Mouse (Mus musculus) cerebellum, adult 18-20 months (tissue): ENCODE data around the gene Krcc1.
A peak's percentile ranks its signal among the peaks of the same experiment; 100 is the strongest.
"Not testable (repeated sequence)": the region's sequence is repeated elsewhere in the genome, so short reads cannot be mapped to it uniquely, and the experiment has no call there.

Source experiments
- DNase-seq, 2 experiments: peaks; one replicate each; pipeline ENCODE4 v3.0.0; 2021

Krcc1 gene

GRCm38 (mm10) chr6:71262142-71262833 is 9.2 kb upstream of the Krcc1 start:
- no peak for DNase-seq

- DNase-seq = not testable (repeated sequence)
Measured at GRCm38 (mm10) chr6:71267603-71268002, 3.9 kb upstream of the Krcc1 start.

- peak in 1 of 2 experiments; percentile 20 for DNase-seq
Measured at GRCm38 (mm10) chr6:71268929-71269685, 2.4 kb upstream of the Krcc1 start.

- not testable (repeated sequence) for DNase-seq
Measured at GRCm38 (mm10) chr6:71269686-71270050, 1.8 kb upstream of the Krcc1 start.

- peak; percentile 43 to 48 for DNase-seq
Measured at GRCm38 (mm10) chr6:71270301-71271056, 998 bp upstream of the Krcc1 start.

GRCm38 (mm10) chr6:71271057-71271388 is 454 bp upstream of the Krcc1 start:
- DNase-seq = no peak

- no peak for DNase-seq
Measured at GRCm38 (mm10) chr6:71272316-71272741, 852 bp downstream of the Krcc1 start.

- DNase-seq = no peak
Measured at GRCm38 (mm10) chr6:71273715-71274114, 2.2 kb downstream of the Krcc1 start.

- DNase-seq = no peak
Measured at GRCm38 (mm10) chr6:71274621-71275020, 3.1 kb downstream of the Krcc1 start.

- no peak for DNase-seq
Measured at GRCm38 (mm10) chr6:71279418-71279817, 7.9 kb downstream of the Krcc1 start.

GRCm38 (mm10) chr6:71293509-71293908 is 22.0 kb downstream of the Krcc1 start:
- DNase-seq = no peak

- DNase-seq = no peak
Measured at GRCm38 (mm10) chr6:71295303-71295702, 23.8 kb downstream of the Krcc1 start.

GRCm38 (mm10) chr6:71298051-71298450 is 26.6 kb downstream of the Krcc1 start:
- DNase-seq = no peak

- DNase-seq = peak; percentile 29 to 39
Measured at GRCm38 (mm10) chr6:71298751-71299150, 27.3 kb downstream of the Krcc1 start.

GRCm38 (mm10) chr6:71302097-71302731 is 30.7 kb downstream of the Krcc1 start:
- no peak for DNase-seq

- DNase-seq = no peak
Measured at GRCm38 (mm10) chr6:71307486-71307885, 36.0 kb downstream of the Krcc1 start.

- no peak for DNase-seq
Measured at GRCm38 (mm10) chr6:71321826-71322283, 50.4 kb downstream of the Krcc1 start, which contains the start of gene Smyd1. Gene Smyd1 (minus strand): TSS chr6:71322233.

- no peak for DNase-seq
Measured at GRCm38 (mm10) chr6:71322491-71322921, 51.0 kb downstream of the Krcc1 start, which contains the start of gene Cd8b1. Gene Cd8b1 (plus strand): TSS chr6:71322788.

- no peak for DNase-seq
Measured at GRCm38 (mm10) chr6:71324816-71325215, 53.3 kb downstream of the Krcc1 start.

GRCm38 (mm10) chr6:71329881-71330280 is 58.4 kb downstream of the Krcc1 start:
- DNase-seq = no peak

- DNase-seq = no peak
Measured at GRCm38 (mm10) chr6:71330486-71330885, 59.0 kb downstream of the Krcc1 start.

- not testable (repeated sequence) for DNase-seq
Measured at GRCm38 (mm10) chr6:71331491-71331890, 60.0 kb downstream of the Krcc1 start.
